Mouse (Mus musculus) spleen, postnatal 14 days (tissue): ENCODE results near the gene L1td1.
"Not testable (repeated sequence)": the region's sequence is repeated elsewhere in the genome, so short reads cannot be mapped to it uniquely, and the experiment has no call there.

ENCODE experiments used
- DNase-seq, 2 experiments: peaks; one replicate each; pipeline ENCODE4 v3.0.0; 2021 to 2022; ENCODE audit warnings: low spot score in 2 of 2

L1td1 gene

DNA sequence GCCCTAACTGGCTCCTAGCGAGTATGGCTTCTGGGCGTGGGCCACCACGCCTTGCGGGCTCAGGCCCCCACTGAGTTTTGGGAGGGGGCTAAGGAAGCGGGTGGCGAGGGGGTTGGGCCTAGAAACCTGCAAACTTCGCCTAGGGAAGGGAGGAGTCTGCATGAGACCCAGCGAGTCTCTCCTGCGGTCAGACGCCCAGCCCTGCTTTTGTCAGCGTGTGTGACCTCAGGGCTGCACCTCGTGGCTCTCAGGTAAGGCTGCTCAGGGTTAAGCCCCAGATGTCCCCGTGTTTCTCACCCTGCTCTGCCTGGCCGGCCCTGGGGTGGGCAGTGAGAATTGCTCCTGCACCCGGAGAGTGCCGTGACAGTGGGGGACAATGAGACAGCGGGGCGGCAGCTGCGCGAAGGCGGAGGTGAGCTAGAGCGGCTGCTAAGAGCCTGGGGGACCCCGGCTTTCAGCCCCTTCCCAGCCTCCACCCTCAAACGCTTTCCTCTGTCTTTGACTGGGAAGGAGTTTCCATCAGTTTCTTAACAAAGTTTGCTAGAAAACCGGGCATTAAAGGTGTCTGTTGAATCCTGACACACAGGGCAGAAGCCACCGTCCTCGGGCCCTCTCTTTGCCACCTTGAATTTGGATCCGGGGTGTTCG is at the start of gene L1td1:
TSS of gene L1td1 (plus strand) at position 145 of the 648 bp plus-strand sequence.
- DNase-seq, result no peak

DNA sequence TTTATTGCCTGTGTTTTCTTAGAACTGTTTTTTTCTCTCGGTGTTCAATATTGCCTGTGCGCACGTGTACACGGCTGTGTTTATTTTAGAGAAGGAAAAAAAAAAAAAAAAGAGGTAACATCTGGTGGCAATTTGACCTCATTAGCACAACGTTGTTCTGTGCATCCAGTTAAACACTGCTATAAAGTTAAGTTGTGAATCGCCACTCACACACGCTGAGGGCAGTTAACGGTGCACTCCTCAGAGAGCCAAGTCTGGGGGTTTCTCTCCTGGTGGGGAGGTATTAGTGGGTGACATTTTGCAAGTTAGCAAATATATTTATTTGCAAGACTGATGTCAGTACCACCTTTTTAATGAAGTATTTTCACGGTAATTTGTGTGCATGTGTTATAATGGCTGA is 49.0 kb upstream of the L1td1 start:
- DNase-seq, result no peak

DNA sequence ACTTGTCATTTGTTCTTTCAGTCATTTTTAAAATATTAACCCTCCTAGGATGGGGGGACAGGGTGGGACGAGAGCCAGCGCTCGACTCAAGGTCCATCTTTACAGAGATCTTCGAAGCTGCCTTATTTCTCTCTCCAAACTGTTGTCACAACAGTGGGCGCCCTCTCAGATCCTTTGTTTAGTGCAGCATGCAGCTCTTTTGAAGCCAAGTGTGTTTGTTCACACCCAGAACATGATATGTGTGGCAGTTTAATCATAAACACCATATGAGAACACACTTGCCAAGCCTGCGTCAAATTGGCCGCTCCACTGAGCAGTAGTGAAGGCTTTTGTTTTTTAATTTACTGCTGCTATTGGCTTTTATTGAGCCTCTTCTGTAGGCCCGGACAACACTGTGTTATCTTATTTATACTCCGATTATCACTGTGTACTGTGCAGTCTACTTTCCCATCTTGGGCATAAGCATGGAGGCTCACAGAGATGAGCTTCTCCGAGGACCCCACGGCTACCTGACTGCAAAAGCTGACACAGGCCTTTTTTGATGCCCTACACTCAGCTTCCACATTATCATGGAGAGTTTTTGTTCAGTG is 39.8 kb upstream of the L1td1 start:
- no peak for DNase-seq

DNA sequence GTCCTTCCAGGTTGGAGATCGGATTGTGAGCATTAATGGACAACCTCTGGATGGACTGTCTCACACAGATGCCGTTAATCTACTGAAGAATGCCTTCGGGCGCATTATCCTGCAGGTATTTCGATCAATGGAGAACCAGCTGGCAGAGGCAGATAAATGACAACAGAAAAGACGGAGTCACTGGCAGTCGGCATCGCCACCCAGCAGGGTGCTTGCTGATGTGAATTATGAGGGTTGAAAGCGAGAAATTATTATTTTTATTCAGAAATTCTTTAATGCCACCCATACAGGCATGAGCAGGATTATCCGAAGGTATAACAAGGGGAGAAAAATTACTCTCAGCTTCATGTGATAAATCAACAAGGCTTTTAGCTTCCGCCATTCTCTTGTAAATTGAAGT is 38.4 kb upstream of the L1td1 start:
- no peak for DNase-seq

DNA sequence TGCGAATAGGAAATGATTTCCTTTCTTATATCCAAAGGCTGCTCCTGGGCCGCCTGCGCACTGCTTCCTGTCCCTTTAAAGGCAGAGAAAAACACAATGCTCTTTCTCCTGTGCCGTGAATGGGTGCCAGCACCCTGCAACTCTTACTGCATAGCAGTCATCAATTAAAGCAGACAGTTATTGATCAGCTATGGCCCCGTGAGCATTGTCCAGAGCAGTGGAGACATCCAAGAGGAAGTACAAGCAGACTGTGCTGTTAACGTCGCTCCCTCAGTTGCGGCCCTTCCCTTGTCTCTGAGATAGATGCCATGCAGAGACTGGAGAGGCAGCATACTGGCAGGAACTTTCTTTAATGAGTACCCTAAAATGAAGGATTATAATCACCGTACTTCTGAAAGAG is 38.0 kb upstream of the L1td1 start:
- no peak for DNase-seq

DNA sequence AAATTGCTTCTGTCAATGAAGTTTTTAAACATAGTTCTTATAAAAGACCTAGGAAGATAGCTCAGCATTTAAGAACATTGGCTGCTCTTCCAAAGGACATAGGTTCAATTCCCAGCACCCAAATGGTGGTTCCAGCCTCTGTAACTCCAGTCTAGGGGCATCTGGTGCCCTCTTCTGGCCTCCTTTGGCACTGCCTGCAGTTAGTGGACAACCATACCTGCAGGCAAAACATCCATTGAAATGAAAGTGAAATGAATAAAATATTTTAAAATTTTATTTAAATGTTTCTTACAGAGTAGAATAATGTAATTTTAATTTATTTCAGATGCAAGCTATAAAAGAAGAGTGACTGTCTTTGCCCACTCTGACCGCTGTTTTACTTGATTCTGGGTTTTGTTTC is 36.5 kb upstream of the L1td1 start:
- no peak for DNase-seq

DNA sequence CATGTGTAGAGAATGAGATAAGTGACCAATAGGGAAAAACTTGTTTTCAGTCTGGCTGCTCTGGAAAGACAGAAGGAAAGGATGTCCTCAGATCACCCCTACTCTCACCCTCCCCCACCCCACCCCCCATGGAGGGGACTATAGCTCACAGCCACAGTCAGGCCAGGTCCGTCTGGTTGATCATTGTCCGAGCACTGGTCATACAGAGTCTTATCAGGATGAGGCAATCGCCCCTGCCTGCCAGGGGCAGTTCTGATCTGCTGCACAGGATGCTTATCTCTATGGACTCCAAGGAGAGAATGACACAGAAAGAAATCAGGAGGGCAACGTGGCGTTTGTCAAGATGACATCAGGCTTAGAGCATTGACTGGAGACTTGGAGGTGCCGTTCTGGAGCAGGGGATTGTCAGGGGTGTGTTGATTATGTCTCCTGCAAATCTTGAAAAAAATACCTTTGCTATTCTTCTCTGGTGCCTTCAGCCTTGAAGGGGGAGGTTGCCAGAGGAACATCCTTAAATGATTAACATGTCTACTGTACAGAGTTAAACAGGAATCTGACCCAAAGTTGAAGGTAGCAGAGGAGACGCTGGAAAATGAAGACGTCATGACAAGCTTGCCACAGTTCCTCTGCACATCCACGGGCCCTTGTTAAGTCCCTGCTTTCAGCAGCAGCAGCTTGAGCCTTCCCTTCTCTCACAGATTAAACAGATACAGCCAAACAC is 32.9 kb upstream of the L1td1 start:
- no peak for DNase-seq

DNA sequence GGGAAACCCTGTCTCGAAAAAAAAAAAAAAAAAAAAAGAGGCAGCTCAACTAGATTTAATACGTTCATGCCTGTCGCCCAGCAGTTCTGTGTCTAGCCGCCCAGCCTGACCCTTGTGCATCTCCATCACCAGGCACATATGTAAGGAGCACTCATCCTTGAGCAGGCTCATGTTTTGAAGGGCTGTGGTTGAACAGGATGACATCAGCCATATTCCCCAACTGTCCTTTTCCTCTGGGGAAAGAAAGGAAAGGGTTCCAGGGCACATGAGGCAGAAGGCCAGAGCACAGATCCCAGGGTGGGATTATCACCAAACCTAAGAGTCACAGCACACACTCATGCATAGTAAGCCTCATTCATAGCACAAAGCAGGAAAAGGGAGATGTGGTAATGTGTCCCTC is 28.6 kb upstream of the L1td1 start:
- no peak for DNase-seq

DNA sequence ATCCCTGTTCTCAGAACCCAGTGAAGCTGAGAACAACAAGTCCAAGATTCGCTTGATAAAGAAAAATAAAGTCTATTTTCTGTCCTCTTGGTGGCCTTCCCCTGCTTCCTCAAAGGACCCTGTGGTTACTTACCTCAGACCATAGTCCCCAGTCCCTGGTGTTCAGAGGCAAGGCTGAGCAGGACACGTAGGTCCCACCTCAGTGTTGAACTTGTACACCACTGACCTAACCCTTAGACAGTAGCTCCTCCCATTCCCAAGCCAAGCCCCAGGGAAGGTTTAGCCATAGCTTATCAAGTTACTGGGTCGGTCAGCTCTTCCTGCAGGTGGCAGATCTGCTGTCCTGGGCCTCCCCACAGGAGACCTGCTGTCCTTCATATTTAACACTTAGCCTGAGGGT is 27.6 kb upstream of the L1td1 start:
- DNase-seq, result no peak

DNA sequence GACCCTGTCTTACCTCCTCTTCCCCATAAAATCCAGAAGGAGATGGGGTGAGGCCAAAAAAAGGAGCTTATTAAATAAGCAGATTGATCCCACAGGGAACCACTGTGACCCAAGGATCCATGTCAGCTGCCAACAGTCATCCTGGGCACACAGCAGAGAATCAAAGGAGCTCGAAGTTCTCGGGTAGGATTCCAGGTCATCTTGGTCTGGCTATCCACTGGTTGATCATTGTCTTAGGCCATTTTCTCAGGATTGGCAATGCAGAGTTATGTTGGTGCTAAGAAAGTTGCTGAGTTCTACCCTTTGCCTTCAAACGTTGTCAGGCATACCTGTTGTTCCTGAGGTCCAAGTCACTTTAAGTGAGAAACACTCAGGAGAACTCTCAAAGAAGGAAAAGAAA is 26.4 kb upstream of the L1td1 start:
- no peak for DNase-seq

DNA sequence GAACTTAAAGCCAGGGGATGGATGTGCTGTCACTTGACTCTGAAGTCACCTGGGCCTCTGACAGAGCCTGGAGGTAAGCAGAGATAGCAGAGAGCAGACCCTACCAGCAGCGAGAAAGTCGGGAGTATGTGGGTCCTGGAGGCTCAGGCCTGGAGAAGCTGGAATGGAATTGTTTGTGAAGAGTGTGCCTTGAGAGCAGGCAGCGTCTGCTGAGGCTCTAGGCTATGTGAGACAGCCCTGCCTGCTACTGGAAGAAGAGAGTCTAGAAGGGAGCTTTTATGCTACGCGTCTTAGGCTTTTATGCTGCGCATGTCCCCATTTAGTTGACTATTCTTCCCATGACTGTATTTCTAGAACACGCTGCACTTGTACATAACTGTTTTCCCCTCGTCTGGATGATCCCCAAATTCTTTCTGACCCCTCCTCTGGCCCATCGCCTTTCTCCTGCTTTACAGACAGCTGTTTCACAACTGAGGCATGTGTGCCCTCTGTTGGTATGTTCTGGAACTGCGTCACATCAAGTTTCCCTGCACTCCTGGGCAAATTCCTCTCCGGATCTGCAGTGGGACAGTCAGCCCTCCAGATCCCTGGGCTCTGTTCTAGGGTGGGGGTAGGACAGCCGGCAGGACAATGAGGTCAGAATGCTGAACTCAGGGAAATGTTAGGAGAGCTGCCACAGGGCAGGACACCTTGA is 24.2 kb upstream of the L1td1 start:
- DNase-seq, result no peak

DNA sequence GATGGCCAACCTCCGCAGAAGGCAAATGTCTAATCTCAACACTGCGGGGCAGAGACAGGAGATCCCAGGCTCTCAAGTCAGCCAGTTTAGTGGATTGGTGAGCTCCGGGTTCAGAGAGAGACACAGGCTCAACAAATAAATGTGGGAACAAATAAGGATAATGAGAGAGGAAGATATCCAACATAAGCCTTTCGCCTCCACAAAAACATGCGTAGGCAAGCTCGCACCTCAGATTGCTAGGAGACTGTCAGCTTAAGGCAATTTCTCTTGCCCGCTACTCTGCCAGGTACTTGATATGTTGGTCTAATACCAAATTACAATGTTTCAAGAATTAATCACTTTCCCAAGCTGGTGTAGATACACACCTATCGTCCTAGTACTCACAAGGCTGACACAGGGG is 15.6 kb upstream of the L1td1 start:
- DNase-seq, result no peak

DNA sequence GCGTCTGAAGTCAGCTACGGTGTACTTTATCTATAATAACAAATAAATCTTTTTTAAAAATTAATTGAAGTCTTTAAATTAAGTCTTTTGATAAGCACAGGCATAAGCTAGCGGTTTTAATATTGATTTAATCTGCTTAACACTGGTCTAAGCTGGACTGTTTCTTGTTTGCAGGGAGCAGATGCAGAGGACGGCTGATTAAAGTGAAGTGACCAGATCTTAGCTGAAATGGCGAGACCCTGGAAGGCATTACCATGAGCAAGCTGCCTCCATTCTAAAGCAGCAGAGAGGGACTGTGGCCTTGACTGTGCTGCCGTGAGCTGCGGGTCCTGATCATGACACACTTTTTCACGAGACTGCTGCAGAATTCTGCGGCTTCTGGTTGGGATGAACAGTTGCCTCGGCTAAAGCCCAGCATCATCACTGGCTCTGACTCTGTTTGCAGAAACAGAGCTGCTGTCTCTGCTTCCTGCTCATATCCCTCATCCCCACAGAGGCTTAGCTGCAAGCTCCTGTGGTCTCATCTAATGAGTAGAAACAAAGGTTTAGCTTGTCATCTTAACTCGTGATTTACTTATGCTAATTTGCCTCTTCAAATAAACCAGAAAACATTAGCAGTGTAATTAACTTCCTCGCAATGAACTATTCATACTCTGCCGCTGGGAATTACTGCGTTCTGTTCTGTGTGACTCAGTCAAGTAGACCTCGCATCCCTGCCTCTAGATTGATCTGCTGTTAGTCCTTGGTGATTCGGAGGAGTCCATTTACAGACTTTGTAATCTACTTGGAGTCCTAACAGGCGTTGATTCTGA is 8.6 kb upstream of the L1td1 start:
- DNase-seq, result no peak

DNA sequence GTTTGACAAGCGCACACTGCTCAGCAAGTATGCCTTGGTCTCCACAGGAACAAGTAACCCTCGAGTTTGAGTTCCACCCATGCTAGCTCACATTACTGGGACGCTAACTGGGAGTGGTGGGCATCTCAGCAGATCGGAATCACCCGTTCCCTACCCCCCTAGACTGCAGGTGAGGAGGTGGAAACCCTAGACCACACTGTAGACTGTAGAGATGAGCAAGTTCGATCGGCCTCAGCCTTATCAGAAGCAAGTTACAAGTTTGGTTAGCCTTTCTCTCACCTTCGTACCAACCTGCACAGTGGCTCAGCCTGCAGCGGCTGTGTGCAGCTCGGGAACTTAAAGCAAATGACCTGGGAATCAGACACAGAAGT is 8.0 kb upstream of the L1td1 start:
- no peak for DNase-seq

DNA sequence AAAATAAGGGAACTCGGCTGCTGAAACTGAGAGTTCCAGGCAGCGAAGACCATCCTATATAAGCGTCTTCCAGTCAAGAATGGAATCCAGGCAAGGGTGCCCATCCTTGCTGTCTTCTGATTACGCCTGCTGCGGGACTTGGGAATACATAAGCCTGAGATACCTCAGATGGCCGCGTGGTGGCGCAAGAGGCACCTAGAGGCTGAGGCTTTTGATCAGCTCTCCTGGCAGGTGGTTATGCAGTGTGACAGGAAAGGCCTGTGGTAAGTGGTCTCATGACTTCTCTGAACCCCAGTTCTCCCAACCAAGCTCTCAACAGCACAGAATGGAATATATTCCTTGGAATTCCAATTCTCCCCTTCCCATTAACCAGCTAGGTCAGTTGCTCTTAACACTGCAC is 4.1 kb upstream of the L1td1 start:
- peak in 1 of 2 experiments; percentile 38 for DNase-seq

DNA sequence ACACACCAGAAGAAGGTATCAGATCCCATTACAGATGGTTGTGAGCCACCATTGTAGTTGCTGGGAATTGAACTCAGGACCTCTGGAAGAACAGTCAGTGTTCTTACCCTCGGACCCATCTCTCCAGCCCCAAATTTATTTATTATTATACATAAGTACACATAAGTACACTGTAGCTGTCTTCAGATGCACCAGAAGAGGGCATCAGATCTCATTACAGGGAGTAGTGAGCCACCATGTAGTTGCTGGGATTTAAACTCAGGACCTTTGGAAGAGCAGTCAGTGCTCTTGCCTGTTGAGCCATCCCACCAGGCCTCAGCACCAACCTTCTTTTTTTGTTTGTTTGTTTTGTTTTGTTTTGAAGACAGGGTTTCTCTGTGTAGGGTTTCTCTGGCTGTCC is 1.9 kb upstream of the L1td1 start:
- not testable (repeated sequence) for DNase-seq

DNA sequence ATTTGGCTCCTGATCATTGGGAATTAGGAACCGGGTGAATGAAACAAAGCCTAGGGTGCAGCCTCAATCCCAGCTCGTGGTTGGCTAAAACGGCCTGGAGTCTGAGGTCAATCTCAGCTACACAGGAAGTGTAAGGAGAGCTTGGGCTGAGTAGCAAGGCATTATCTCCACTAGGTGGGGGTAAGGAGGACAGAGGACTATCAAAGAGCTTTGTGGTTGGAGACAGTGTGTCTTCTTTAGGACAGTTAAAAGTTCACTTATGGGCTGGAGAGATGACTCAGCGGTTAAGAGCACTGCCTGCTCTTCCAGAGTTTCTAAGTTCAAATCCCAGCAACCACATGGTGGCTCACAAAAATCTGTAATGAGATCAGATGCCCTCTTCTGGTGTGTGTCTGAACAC is 1.1 kb upstream of the L1td1 start:
- no peak for DNase-seq

DNA sequence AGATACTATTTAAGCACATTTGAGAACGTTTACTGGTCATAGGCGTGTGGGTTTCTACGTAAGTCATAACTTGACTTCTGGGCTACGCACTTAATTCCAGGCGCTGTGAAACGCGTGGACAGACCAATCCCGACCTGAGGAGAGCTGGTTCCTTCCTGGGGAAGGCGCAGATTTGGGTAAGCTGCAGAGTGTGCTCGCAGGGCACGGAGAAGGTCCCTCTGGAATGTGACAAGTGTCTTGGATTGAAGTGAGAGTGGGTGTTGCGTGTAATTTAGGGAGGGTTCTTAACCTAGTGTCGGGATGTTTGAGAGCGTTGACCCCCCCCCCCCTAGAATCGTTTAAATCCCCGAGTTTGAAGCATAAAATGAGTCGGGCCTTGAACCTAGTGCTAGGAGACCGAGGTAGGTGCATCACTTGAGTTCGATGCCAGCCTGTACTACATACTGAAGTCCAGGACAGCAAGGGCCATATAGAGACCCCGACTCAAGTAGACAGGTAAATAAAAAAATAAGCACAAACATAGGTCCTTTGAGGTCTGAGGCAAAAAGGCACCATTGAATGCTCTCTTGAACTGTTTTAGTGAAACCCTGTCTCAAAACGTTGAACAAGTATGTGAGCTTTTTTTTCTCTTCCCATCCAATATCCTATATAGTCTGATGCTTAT is 893 bp downstream of the L1td1 start:
- no peak for DNase-seq

DNA sequence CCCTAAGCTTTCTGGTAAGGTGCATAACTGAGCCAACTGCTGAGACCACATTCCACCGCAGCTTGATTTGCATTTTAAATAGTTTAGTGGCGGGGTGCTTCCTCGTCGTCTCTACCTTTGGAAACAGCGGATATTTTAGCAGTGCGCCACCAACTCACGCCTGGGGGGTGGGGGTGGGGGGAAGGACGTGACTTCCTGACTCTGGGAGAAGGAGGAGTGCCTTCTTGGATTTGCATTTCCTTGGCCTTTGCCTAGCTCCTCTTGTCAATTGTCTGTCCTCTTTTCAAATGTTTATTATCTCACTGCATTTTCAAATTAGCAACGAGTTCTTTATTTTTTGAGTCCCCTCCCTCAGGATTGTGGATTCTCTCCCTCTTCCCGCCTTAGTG is 1.4 kb downstream of the L1td1 start:
- DNase-seq, result no peak

DNA sequence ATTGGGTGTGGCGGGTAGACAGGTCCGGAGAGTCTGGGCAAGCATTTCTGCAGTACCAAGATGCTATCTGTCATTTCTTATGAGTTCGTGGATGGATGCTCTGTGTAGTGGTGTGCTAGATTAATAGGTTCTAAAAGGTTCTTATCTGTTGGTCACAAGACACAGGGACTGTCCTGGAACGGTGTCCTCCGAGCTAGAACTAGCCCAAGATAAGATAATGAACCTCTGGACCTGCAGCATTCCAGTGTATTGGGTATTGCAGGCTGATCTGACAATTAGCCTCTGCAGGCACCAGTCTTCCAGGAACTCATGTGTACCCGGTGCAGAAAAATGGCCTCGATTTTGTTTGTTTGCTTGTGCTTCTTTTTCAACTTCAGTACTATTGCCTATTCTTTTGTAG is 2.2 kb downstream of the L1td1 start:
- DNase-seq, result no peak

DNA sequence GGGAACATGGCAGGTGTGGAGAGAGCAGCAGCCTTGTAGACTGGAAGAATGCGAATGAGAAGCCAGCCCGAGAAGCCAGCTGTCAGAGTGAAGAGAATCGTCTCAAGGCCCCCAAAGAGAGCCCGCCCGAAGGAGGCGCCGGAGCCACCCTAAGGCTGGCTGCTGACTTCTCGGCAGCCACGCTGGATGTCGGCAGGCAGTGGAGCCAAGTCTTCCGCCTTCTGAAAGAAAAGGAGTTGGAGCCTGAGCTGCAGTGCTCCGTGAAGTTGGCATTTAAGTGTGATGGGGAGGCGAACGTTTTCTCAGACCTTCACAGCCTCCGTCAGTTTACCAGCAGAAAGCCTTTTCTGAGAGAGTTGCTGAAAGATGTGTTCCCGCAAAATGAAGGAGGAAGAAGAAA is 7.1 kb downstream of the L1td1 start:
- DNase-seq, result no peak

DNA sequence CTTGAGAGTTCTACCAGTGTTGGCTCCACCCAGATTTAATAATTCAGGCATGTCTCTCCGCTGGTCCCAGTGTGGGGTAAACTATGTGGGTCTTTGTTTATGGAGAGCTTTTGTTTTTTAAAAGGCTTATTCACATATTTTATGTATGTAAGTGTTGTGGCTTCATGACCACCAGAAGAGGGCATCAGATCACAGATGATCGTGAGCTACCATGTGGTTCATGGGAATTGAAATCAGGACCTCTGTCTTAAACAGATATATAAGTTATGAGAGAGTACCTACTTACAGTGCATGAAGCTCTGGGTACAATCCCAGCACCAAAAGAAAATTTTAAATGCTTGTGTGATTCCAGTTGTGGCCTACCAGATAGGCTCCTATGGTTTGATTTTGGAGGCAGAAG is 13.2 kb downstream of the L1td1 start:
- no peak for DNase-seq
